Mouse (Mus musculus): ENCODE results near the gene Omp. TPM values are rescaled to one million over a fixed set of nuclear protein-coding genes. Genes with fewer than 3 reads are reported as not detected.

Omp gene
- polyA plus RNA-seq, 2 experiments from 2014 or later: not detected

DNA sequence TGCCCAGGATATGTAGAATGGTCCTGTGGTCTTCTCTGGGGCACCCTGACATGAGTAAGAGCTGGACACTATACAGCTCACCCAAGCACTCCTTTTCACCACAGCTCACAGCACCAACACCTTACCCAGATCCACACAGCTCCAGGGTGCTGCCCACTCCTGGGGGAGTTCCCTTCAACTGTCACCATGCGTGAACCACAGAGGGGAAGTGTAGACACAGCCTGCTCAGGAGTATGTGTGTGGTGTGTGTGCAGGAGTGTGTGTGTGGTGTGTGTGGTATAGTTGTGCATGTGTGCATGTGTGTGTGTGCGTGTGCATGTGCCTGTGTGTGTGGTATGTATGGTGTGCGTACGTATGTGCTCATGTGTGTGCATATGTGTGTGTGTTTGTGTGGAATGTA lies 49.5 kb downstream of the Omp start:
- no peak for ATAC-seq

Other genes starting within 250 kb of the Omp start
- not detected for gene Gdpd4, start 225.5 kb downstream of the Omp start, polyA plus RNA-seq (2017; shearing (Covaris generic))
- 1 to 10 TPM; 1.1 to 1.6 TPM for gene Myo7a, start 26.0 kb downstream of the Omp start, polyA plus RNA-seq (2017; shearing (Covaris generic))
- 1 to 10 TPM in 1 of 2 experiments, under 1 TPM in 1; 0.79 to 2.1 TPM for gene Capn5, start 32.8 kb upstream of the Omp start, polyA plus RNA-seq (2017; shearing (Covaris generic))
- gene B3gnt6, start 54.0 kb upstream of the Omp start, polyA plus RNA-seq (2017; shearing (Covaris generic)): not detected
- 10 to 100 TPM; 12.7 to 13.0 TPM for gene Acer3, start 175.7 kb upstream of the Omp start, polyA plus RNA-seq (2017; shearing (Covaris generic))
- gene Tsku, start 215.8 kb upstream of the Omp start, polyA plus RNA-seq (2017; shearing (Covaris generic)): not detected

Measured in activated CD4-positive, CD25-positive, alpha-beta regulatory T cell, adult 4 months (primary cell).